Mouse (Mus musculus) CD4-positive helper T cell, adult 2 months (primary cell): ENCODE results near the gene Prkar1b.

Source experiments
- DNase-seq: peaks from one replicate; pipeline ENCODE4 v3.0.0-alpha.2; 2012; ENCODE audit warnings: low read depth, missing footprints, low spot score

Gene Prkar1b

DNA sequence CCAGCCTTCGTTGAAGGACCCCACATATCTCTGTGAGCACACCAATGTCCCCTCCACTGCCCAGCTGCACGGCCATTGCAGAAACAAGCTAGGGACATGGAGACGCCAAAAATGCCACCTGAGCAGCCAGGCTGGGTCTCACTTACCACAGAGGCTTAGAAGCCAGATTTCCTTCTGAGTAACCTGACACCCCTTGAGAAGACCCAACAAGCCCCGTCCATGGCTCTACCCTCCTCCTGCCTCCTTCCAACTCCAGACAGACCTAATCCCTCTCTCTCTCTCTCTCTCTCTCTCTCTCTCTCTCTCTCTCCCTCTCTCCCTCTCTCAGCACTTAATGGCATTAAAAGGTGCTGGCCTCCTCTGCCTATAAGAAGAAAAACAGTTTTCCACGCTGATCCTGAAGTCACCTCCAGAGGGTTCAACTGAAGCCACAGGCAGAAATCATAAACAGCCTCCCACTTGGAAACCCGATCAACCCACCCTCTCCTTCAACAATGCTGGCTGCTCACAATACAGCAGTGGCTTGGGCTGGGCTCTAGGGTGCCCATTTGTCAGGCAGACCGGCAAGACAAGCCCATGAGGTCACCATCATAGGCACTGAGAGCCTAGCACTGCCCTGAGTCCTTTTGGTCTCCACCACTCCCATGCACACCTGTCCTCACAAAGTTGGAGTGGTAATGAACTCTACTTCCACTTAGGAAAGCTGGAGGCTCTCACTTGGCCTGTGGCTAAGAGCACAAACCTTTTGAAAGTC lies 82.8 kb downstream of the Prkar1b start:
- no peak for DNase-seq

DNA sequence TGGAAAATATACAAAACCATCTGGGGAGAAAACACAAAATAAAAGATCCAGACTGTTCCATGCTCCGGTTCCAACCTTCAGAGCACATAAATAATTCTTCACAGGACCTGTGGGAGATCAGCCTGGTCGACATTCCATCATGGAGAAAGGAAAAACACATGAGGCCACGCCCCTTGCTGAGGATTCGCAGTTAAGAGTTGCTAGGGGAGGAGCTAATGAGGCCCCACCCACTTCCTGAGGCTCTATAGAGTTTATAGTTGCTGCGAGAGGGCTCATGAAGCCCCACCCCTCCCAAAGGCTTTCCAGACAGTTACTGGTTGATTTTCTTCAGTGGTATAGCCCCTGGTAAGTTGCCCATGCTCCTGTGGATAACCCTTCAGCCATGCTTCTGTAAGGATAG lies 85.2 kb downstream of the Prkar1b start:
- no peak for DNase-seq

DNA sequence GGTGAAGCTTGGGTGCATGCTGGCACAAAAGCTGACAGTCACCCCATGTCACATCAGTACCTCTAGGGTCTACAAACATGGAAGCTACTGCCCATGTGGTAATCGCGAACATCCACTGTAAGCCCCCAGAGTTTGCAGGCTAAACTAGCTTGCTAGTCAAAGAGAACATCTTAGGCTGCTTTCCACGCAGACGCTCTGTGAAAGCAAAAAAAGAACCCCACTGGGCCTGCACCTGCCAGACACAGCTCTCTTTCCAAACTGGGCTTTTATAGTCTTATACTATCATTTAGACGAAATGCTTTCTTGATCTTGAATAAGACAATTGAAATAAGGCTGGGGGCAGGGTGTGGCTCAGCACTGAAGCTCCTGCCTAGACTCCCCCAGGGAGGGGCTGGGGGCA lies 88.1 kb downstream of the Prkar1b start:
- no peak for DNase-seq

DNA sequence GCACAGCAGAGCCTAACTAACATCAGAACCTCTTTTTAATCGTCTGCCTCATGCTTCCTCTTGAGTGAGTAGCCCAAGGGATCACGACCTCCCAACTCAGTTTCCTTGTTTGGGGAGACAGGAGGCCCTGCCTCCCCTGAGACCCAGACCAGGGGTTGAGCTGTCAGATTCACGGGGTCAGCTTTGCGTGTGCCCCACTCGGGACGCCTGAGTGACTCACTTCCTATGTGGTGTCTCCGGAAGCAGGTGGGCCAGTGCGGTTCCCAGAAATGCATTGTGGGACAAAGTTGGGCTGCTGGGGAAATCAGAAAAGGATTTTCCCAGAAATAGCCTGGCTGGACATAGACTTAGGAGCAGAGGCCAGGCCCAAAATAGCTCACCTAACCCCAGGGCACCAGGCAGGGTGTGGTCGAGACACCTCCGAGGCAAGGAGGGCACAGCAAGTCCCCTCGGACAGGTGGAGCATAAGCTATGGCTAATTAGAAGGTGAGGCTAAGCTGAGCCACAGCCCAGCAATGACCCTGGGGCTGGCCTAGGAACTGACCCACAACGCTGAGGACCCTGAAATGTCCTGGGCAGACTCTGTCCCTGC lies 89.2 kb downstream of the Prkar1b start:
- no peak for DNase-seq

DNA sequence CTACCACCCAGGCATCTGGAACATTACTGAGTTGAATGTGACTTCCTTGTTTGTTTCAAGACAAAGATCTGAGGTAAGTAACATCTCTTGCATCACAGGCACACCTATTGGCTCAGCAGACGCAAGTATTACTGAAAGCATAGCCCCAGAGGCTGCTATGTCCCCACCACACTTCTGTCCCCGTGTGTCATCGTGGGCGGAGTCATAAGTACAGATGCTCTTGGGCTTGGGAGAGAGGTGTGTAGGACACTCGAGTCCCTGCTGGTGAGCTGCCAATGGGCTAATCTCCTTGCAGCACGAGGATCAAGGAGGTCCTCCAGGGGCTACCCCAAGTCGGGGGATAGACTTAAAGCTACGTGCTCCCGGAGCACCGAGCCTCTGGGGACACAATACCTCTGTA lies 96.6 kb downstream of the Prkar1b start:
- no peak for DNase-seq

DNA sequence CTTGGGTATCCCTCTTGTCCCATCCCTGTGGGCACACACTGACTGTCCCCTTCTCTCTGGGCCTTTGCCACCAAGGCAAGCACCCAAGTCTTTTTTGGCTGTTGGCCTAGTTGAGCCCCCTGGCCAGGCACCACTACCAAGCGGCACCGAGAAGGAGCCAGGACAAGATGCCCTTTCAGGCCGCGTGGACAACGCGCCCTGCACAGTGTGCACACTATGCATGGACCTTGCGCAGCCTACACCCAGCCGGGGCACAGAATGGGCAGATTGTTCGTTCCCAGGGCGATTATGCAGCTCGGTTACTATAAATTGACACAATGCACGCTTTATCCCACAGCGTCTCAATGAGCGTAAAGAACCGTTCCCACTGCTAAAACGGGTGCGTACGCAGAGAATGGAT lies 98.5 kb downstream of the Prkar1b start:
- DNase-seq, result no peak

DNA sequence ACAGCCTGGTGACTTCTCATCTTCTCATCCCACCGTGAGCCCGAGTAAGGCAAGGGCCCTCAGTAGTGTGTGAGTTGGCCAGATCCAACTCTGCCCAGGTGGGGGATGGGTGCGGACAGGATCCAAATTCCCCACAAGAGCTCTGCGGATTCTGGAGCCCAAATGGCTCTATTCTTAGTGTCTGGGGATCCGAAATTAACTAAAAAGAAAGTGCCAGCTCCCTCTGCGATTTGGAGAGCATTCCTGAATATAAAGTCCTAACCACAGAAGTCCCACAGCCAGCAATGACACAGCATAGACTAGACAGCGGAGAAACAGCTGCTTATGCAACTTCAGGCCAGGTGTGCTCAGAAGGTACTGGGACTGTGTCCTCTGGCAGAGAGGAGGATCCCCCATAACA lies 100.4 kb downstream of the Prkar1b start:
- no peak for DNase-seq

DNA sequence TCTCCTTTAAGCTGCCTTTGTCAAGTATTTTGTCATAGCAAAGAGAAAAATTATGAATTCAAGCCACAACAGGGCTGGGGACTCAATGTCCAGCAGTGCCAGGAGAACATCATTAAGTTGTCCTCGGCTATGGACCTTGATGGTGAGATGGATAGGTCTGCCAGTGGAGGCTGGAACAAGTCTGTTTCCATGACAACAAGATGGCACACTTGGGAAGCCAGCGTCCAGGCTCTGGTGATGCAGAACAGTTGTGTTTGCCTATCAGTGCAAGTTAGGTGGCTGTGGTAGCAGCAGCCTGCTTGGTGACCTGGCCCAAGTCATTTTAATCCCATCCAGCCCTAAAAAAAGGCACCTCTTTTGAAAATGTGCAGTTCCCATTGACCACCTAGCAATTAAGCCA lies 102.6 kb downstream of the Prkar1b start:
- DNase-seq, result no peak

DNA sequence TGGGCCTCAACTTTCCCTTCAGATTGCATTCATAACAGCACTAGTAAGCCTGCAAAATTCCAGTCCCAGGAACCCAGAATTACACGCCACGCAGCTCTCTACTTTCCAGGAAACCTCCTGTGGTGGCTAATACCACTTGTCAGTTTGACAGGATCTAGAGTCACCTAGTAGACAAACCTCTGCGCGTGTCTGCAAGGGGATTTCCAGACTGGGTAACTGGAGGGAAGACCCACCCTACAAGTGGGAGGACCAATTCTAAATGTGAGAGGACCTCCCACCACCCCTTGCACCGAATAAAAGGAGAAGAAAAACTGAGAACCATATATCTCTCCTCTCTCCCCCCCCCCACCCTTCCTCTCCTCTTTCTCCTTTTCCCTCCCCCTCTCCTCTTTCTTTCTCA lies 103.2 kb downstream of the Prkar1b start:
- DNase-seq, result no peak

DNA sequence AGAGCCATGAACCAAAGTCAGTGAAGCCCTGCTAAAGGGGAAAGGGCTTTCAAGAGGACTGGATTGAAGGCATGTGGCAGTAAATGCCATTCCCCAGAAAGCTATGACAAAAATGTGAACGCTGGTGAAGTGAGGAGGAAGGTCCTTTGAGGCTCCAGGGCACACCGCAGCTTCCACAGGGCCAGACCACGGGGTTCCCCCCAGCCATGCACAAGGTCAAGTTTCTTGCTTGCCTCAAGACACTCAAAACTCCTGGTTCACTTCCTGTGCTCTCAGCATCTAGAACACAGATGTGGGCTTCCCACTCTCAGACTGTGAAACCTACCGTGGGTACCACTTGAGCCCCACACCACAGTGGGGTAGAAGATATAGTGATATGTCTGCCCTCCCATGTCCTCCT lies 106.3 kb downstream of the Prkar1b start:
- no peak for DNase-seq

DNA sequence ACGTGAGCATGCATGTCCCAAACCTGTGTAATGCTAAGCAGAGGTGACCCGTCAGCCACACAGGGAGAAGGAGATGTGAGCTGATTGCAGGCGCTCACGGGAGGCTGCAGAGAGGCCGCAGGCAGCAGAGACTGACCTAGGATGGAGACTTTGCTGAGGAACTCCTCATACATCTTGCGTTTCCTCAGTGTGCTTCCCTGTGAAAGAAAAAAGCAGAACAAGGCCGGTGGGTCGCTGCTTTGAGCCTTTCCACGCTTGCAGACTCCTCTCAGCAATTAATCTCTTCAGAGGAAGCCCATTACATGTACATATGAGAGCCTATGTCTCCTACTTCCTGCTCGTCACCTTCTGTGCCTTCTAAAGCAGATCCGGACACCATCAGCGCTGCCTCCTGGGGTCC lies 107.5 kb downstream of the Prkar1b start:
- no peak for DNase-seq

DNA sequence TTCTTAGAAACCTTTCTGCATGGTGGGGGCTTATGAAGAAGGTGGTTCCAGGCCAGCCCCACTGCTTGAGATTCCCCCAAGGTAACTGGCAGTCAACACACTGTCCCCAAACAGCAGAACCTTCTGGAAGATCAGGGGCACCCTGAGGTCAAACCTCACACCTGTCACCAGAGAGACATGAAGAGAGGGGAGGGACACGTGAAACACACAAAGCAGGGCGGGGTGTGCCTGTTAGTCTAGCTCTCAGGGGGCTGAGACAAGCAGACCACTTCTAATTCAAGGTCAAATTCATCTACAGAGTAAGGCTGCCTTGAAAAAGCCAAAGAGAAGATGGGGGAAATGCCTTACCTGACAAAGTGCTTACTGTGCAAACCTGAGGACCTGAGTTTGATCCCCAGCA lies 114.6 kb downstream of the Prkar1b start:
- no peak for DNase-seq

DNA sequence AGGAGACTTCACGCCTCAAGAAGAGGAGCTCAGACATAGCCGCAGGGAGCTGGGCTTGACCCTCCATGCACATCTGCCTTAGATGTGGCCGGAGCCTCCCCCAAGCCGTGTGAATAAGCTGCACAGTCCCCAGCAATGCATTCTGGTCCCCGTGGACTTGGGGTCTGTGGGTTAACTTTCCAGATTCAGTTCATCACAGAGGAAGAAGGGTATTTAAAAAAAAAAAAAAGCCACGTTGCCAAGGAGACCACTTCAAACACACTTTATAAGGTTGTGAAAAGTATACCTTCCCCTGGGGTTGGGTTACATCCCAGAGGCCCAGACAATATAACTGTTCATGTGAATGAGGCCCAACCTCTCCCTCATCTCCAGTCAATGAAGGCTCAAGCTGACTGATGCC lies 115.1 kb downstream of the Prkar1b start:
- DNase-seq, result no peak

DNA sequence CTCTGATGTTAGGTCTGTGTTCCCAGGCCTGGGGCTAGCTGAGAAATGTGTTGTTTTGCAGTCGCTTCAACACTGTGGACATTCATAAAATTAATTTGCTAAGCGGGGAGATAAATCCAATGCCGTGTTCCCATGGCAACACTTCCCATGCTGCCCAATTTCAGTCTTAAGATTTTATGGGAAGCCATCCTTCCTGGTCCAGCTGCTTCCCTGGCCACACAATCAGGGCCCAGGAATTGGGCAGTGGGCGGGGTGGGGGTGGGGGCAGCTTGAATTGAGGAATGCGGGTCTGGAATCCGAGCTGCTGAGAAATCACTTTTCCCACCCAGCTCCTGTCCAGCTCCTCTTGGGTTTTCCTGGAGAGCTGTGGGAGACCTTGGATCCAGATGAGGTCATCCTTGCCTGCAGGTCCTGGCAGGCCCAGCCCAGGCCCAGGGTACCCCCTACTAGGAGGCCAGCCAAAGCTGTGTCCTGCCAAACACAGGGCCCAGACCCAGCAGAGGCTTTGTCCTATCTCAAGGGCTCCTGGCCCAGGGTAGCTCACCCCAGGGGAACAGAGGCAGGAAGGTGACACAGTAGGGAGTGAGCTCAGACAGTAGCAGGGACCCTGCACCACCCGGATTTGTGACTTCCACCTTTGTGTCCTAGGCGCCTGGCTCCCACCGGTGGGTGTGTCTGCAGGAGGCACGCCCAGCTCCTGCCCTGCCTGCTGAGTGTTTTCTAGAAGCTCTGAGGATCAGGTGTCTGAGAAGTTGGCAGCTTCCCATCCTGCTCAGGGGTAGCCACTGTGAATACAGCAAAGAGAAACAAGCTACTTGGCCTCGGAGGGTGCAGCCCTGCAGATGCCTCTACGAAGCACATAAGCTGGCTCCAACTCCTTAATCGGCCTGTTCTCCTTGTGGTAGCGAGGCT lies 116.1 kb downstream of the Prkar1b start:
- no peak for DNase-seq

DNA sequence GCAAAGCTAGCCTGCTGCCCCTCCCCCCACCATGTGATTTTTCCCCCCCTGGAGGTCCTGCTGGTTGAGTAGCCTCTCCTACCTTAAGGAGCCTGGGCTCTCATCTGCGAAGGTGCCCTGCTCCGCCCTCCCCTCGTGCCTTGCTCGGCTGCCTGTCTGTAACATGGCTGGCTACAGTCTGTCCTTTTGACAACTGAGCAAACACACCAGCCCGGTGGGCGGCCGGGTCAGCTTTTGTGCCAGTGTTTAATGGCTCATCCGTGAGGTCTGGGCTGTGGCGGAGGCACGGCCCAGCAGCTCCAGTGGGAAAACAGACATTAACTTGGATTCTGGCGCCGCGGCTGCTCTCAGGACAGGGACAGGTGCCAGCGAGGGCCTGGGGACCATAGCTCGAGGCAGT lies 122.2 kb downstream of the Prkar1b start:
- DNase-seq, result no peak

DNA sequence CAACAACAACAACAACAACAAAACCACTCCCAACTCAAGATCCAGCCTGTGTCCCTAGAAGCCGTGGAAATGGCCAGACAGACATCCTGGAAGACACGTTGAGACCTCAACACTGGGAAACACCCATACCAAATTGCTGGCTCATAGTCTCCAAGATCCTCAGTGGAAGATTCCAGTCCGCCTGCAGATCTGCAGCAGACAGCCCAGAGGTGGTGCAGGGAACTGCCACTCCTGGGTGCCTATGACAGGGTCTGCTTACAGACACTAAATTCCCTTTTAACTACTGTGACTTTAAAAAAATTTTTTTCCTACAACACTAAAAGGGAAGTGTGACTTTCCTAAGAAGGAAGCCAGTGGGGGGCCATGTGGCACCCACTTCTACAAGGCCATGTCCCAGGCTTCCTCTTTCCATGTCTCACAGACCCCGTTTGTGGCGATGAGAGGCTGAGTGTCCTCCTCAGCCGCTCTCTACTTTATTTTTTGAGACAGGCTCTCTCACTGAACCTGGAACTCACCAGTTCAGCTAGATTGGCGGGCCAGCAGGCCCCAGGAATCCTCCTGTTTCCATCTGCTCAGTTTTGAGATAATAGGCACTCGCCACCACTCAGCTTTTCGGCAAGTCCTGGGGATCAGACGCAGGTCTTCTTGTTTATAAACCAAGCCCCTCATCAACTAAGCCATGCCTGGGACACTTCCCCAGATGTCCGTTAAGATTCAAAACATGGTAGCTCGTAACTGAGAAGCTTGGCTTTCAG lies 125.3 kb downstream of the Prkar1b start:
- DNase-seq, result no peak

DNA sequence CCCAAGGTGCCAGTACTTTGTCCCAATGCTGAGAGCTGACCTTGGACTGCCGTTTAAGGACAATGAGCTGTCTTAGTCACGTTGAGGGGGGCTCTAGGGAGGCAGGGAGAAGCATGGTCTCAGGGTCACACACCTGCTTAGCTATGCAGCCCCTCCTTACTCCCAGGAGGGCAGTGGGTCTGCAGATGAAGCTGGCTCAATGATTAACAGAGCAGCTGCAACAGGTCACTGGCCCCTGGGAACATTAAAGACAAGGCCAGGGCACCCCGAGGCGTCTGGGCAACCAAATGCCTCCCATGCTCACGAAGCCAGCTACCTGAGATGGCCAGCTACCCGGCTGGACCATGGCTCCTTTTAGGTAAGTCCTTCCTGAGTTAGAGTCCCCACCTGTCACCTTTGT lies 129.2 kb downstream of the Prkar1b start:
- DNase-seq, result no peak

DNA sequence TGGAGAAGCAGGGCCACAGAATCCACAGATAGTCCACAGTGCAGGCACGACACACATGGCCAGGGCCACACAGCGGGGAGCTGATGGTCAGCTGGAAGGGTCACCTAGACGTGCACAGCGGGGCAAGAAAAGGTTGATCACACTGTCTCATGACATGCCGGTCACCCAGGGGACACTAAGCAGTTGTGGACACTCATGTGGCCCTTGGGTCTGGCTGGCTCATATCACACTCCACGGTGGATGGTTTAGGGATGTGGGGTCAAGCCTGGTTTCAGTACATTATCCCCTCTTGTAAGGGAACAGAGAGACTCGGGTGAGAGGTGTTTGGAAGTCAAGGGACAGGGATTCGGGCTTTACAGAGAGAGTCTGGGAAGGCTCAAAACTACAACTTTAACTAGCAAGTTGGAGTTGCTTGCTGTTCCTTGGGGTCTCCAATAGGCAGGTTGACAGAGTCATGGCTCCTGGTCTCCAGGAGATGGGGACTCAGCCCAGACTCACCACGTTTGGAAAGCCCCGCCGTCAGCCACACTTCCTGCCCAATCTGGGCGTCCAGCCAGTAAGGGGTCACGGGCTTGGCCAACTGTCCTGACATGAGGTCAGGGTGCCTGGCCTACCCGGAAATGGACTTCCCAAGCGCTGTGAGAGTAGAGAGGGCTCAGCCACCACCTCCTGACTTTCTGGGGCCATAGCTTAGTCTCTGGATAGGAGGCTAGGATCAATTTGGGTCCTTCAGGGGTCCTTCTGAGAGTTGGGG lies 132.3 kb downstream of the Prkar1b start:
- no peak for DNase-seq

DNA sequence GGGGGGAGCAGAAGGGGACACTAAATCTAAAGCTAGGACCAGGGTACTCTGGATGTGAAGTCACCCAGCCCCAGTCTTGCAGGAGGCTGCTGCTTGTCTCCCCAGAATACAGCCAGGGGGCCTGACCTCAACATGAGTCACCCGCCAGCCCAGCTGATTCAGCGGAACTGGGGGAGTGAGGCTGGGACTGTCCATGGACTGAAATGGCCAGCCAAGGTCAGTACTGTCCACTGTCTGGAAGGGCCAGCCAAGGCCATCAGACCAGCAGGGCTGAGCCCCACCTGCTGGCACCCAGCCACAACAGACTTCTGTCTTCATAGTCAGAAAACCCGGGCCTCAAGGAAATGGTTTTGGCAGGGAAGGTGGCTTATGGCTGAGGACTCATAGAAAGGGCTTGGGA lies 134.7 kb downstream of the Prkar1b start:
- DNase-seq, result no peak

DNA sequence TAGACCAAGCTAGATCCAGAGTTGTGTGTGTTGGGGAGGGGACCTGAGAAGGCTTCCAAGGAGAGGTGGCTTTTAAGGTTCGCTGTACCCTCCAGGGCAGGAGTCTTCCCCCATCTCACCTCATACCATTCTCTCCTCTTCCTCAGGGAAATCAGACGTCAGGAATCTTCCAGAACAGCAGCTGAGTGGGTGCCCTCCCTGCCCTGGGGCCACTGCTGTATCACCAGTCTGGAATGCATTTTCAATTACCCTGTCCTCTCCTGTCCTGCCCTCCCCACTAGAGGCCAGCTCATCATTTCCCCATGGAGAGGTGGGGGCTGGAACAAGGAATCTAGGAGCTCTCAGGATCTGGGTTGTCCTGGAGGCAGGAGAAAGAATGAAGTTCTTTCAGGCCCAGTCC lies 139.2 kb downstream of the Prkar1b start:
- no peak for DNase-seq

DNA sequence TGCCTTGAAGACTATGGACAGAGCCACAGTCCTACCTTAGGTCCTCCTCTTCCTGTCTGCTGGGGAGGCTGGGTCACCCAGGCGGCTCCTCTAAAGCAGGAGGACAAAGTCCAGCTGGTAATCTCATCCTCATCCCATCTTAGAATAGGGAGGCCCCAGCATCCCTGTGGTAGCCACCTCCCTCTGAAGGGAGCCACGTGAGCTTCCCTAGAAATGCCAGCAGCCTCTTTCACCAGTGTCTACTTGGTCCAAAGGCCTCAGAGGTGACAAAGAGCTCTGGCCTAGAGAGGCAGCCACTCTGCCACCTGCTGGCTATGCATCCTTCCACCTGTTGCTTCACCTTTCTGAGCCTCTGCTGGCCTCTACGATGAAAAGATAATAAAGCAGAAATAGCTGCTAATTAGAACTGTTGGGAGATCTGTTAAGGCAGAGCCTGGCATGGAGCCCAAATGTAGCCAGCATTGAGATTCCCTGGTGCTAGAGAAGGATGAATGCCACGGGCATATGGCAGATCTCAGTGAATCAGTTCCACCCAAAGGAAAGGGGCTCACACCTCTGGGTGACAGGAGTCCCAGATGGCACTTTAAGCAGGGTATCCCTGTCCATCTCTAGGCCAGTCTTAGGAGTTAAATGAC lies 142.5 kb downstream of the Prkar1b start:
- DNase-seq, result no peak
